Mouse (Mus musculus): ENCODE measurements around the gene Gadd45b. TPM values are rescaled to one million over a fixed set of nuclear protein-coding genes. Genes with fewer than 3 reads are reported as not detected.

Gene Gadd45b
- total RNA-seq (2023; ENCODE audit: inconsistent age): 43.6 to 49.2 TPM (median 44.1 TPM) in 4 replicates

GRCm38 (mm10) chr10:80929299-80930226 lies at the start of gene Gadd45b:
Gene Gadd45b (plus strand): TSS chr10:80930073.

GRCm38 (mm10) chr10:80900318-80901247 lies 29.3 kb upstream of the Gadd45b start, which contains the start of gene Timm13:
Gene Timm13 (minus strand): TSS chr10:80900969.

GRCm38 (mm10) chr10:80917779-80918434 lies 12.0 kb upstream of the Gadd45b start, which contains the start of gene Lmnb2:
Gene Lmnb2 (minus strand): TSS chr10:80918245.

Other genes with a start within 250 kb of the Gadd45b start
- 98.5 to 112 TPM (median 103 TPM) in 4 replicates for gene Mob3a, start 228.1 kb upstream of the Gadd45b start, total RNA-seq (2023; ENCODE audit: inconsistent age)
- gene Izumo4, start 227.9 kb upstream of the Gadd45b start, total RNA-seq (2023; ENCODE audit: inconsistent age): 27.3 to 49.1 TPM (median 36.6 TPM) in 4 replicates
- gene Ap3d1, start 187.8 kb upstream of the Gadd45b start, total RNA-seq (2023; ENCODE audit: inconsistent age): 128 to 153 TPM (median 137 TPM) in 4 replicates
- 65.5 to 67.7 TPM (median 67.0 TPM) in 4 replicates for gene Dot1l, start 174.9 kb upstream of the Gadd45b start, total RNA-seq (2023; ENCODE audit: inconsistent age)
- 69.6 to 87.1 TPM (median 77.5 TPM) in 4 replicates for gene Sf3a2, start 131.9 kb upstream of the Gadd45b start, total RNA-seq (2023; ENCODE audit: inconsistent age)
- 120 to 133 TPM (median 122 TPM) in 4 replicates for gene Plekhj1, start 131.4 kb upstream of the Gadd45b start, total RNA-seq (2023; ENCODE audit: inconsistent age)
- gene Amh, start 124.8 kb upstream of the Gadd45b start, total RNA-seq (2023; ENCODE audit: inconsistent age): 0.96 to 1.9 TPM (median 1.5 TPM) in 4 replicates
- not detected in 4 replicates for gene Jsrp1, start 116.6 kb upstream of the Gadd45b start, total RNA-seq (2023; ENCODE audit: inconsistent age)
- 502 to 594 TPM (median 550 TPM) in 4 replicates for gene Oaz1, start 103.4 kb upstream of the Gadd45b start, total RNA-seq (2023; ENCODE audit: inconsistent age)
- not detected in 4 replicates for gene Lingo3, start 86.0 kb upstream of the Gadd45b start, total RNA-seq (2023; ENCODE audit: inconsistent age)
- gene Lsm7, start 74.9 kb upstream of the Gadd45b start, total RNA-seq (2023; ENCODE audit: inconsistent age): 20.6 to 35.7 TPM (median 27.3 TPM) in 4 replicates
- 24.8 to 34.2 TPM (median 28.8 TPM) in 4 replicates for gene Sppl2b, start 74.8 kb upstream of the Gadd45b start, total RNA-seq (2023; ENCODE audit: inconsistent age)
- gene Tmprss9, start 58.2 kb upstream of the Gadd45b start, total RNA-seq (2023; ENCODE audit: inconsistent age): not detected in 4 replicates
- 67.2 to 77.1 TPM (median 71.8 TPM) in 4 replicates for gene Timm13, start 29.1 kb upstream of the Gadd45b start, total RNA-seq (2023; ENCODE audit: inconsistent age)
- 10.7 to 14.4 TPM (median 12.4 TPM) in 4 replicates for gene Lmnb2, start 11.8 kb upstream of the Gadd45b start, total RNA-seq (2023; ENCODE audit: inconsistent age)
- gene Gng7, start 84.9 kb downstream of the Gadd45b start, total RNA-seq (2023; ENCODE audit: inconsistent age): 0.19 to 0.39 TPM (median 0.22 TPM) in 3 of 4 replicates, not detected in the other
- not detected in 4 replicates for gene Diras1, start 95.6 kb downstream of the Gadd45b start, total RNA-seq (2023; ENCODE audit: inconsistent age)
- 10.1 to 13.0 TPM (median 12.5 TPM) in 4 replicates for gene Slc39a3, start 107.4 kb downstream of the Gadd45b start, total RNA-seq (2023; ENCODE audit: inconsistent age)
- gene Sgta, start 130.1 kb downstream of the Gadd45b start, total RNA-seq (2023; ENCODE audit: inconsistent age): 62.6 to 68.2 TPM (median 64.7 TPM) in 4 replicates
- 17.0 to 20.3 TPM (median 17.5 TPM) in 4 replicates for gene Thop1, start 140.0 kb downstream of the Gadd45b start, total RNA-seq (2023; ENCODE audit: inconsistent age)
- not detected in 4 replicates for gene Creb3l3, start 168.8 kb downstream of the Gadd45b start, total RNA-seq (2023; ENCODE audit: inconsistent age)
- gene Map2k2, start 175.8 kb downstream of the Gadd45b start, total RNA-seq (2023; ENCODE audit: inconsistent age): 129 to 154 TPM (median 146 TPM) in 4 replicates
- 96.3 to 108 TPM (median 102 TPM) in 4 replicates for gene Zbtb7a, start 205.1 kb downstream of the Gadd45b start, total RNA-seq (2023; ENCODE audit: inconsistent age)
- gene Pias4, start 237.8 kb downstream of the Gadd45b start, total RNA-seq (2023; ENCODE audit: inconsistent age): 56.6 to 67.0 TPM (median 64.0 TPM) in 4 replicates
- gene Eef2, start 246.6 kb downstream of the Gadd45b start, total RNA-seq (2023; ENCODE audit: inconsistent age): 2,010 to 2,056 TPM (median 2,036 TPM) in 4 replicates